In genomic region chr17:17623890-17624420, GRCm38 (mm10) we compare ENCODE assay signal across 8 mouse cellular contexts. TPM values are rescaled to one million over a fixed set of nuclear protein-coding genes. Genes with fewer than 3 reads are reported as not detected.
DNase-seq lines count a peak whose midpoint lies in the region; ATAC-seq and TF ChIP-seq lines count a peak whose summit lies in the region.

No protein-coding gene starts in this region.

- peak; percentile 54 for DNase-seq in 416B (ENCODE audit: low read depth)
- peak; percentile 59 for DNase-seq in MN1 (ENCODE audit: low spot score)
- DNase-seq in kidney, postnatal 10 days: peak; percentile 80
- peak; percentile 60 for DNase-seq in lung, postnatal 0 days (ENCODE audit: low spot score)
- DNase-seq in ovary, postnatal 14 days (ENCODE audit: low spot score): peak; percentile 40
- DNase-seq in c-Kit-positive CD71-positive TER-119-positive erythroid progenitor cells, embryonic 14.5 days (ENCODE audit: low spot score): no peak

- no peaks in the 10 kb centered on the region for H3K36me3 ChIP-seq in embryonic facial prominence, embryonic 12.5 days
- 0 out of 2 replicates have a peak, but pooled peaks cover 4% of the 10 kb centered on the region for H3K36me3 ChIP-seq in heart, embryonic 13.5 days
- H3K36me3 ChIP-seq in lung, postnatal 0 days (ENCODE audit: insufficient read depth, low read length): no peaks in the 10 kb centered on the region

- peak overlapping the region; percentile 72 for H3K4me2 ChIP-seq in embryonic facial prominence, embryonic 12.5 days (replicated peaks)
- peak overlapping the region; percentile 82 for H3K4me2 ChIP-seq in heart, embryonic 13.5 days
- H3K4me2 ChIP-seq in lung, postnatal 0 days (replicated peaks; ENCODE audit: low read depth, low read length): peak overlapping the region; percentile 84

- H3K27me3 ChIP-seq in embryonic facial prominence, embryonic 12.5 days: no peaks in the 10 kb centered on the region
- no peaks in the 10 kb centered on the region for H3K27me3 ChIP-seq in heart, embryonic 13.5 days (replicated peaks)
- no peaks in the 10 kb centered on the region for H3K27me3 ChIP-seq in lung, postnatal 0 days (replicated peaks; ENCODE audit: insufficient read depth, low read length)

- no peak for TF ChIP-seq CTCF in lung, postnatal 0 days (IDR thresholded peaks at IDR 0.05)

- under 1% methylated on average over 42 of the region's 42 CpGs for WGBS in embryonic facial prominence, embryonic 12.5 days
- under 1% methylated on average over 42 of the region's 42 CpGs for WGBS in heart, embryonic 13.5 days
- 2% methylated on average over 42 of the region's 42 CpGs for WGBS in lung, postnatal 0 days

- TF ChIP-seq EP300 in lung, postnatal 0 days (IDR thresholded peaks at IDR 0.05): no peak

- H3K9me3 ChIP-seq in embryonic facial prominence, embryonic 12.5 days: no peaks in the 10 kb centered on the region
- H3K9me3 ChIP-seq in heart, embryonic 13.5 days: peaks cover 4% of the 10 kb centered on the region; the same call in 1 of the 2 replicates
- no peaks in the 10 kb centered on the region for H3K9me3 ChIP-seq in lung, postnatal 0 days (ENCODE audit: low read length)

- peak overlapping the region; percentile 97 for H3K9ac ChIP-seq in embryonic facial prominence, embryonic 12.5 days
- peak overlapping the region; percentile 94 for H3K9ac ChIP-seq in heart, embryonic 13.5 days
- peak overlapping the region; percentile 87 for H3K9ac ChIP-seq in lung, postnatal 0 days (replicated peaks; ENCODE audit: low read depth)

- no peak for ATAC-seq in embryonic facial prominence, embryonic 12.5 days (ENCODE audit: insufficient number of reproducible peaks, insufficient read depth, low FRiP score, low TSS enrichment)
- peak; percentile 41 for ATAC-seq in heart, embryonic 13.5 days (ENCODE audit: extremely low read depth, insufficient number of reproducible peaks, low FRiP score, low TSS enrichment)
- ATAC-seq in lung, postnatal 0 days: peak; percentile 0; the same call in 1 of the 2 replicates

- H3K4me3 ChIP-seq in embryonic facial prominence, embryonic 12.5 days: peak overlapping the region; percentile 97
- peak overlapping the region; percentile 99 for H3K4me3 ChIP-seq in heart, embryonic 13.5 days
- H3K4me3 ChIP-seq in lung, postnatal 0 days (ENCODE audit: low read depth, low read length): peak overlapping the region; percentile 97

- H3K27ac ChIP-seq in embryonic facial prominence, embryonic 12.5 days: peak overlapping the region; percentile 100
- H3K27ac ChIP-seq in heart, embryonic 13.5 days (replicated peaks): peak overlapping the region; percentile 99
- H3K27ac ChIP-seq in lung, postnatal 0 days (ENCODE audit: low read length): peak overlapping the region; percentile 100

- peaks cover 10% of the 10 kb centered on the region; the same call in 1 of the 2 replicates for H3K4me1 ChIP-seq in embryonic facial prominence, embryonic 12.5 days
- peaks cover 34% of the 10 kb centered on the region for H3K4me1 ChIP-seq in heart, embryonic 13.5 days
- peaks cover 5% of the 10 kb centered on the region; the same call in 1 of the 2 replicates for H3K4me1 ChIP-seq in lung, postnatal 0 days (ENCODE audit: insufficient read depth, low read depth, low read length)

RNA-seq across cellular contexts. Expression of gene Lnpep, which starts 0.9 kb away (rescaled TPM):
- 9.6 and 12.1 TPM in 2 replicates for polyA plus RNA-seq in embryonic facial prominence, embryonic 12.5 days (2016; fragmentation: Nextera tagmentation; extraction: Ambion mirVana)
- 8.7 and 9.6 TPM in 2 replicates for polyA plus RNA-seq in heart, embryonic 13.5 days (2015; fragmentation: Nextera tagmentation; extraction: Ambion mirVana)
- polyA plus RNA-seq in lung, postnatal 0 days (2015; fragmentation: Nextera tagmentation; extraction: Ambion mirVana): 7.5 and 8.4 TPM in 2 replicates
